Mouse (Mus musculus) midbrain, postnatal 0 days (tissue): ENCODE results near the gene Ckmt2. TPM values are rescaled to one million over a fixed set of nuclear protein-coding genes. Genes with fewer than 3 reads are reported as not detected.

ENCODE experiments used
- ATAC-seq: fragments of 200-750 bp; cut with Nextera tagmentation; 2 replicates; pipeline ENCODE4 v1.8.0; 2017; ENCODE audit warnings: moderate number of reproducible peaks, mild to moderate bottlenecking, moderate TSS enrichment, moderate library complexity; ENCODE audit not compliant: low FRiP score
- DNase-seq: peaks from one replicate; pipeline ENCODE4 v3.0.0-alpha.2; 2015; ENCODE audit warnings: low spot score
- H3K27ac ChIP-seq: fragments of 300-500 bp; sonication (generic); 2 replicates; pipeline ENCODE4 v1.5.1; 2014; ENCODE audit warnings: low read depth, mild to moderate bottlenecking, low read length, mixed read lengths
- H3K27me3 ChIP-seq: fragments of 300-500 bp; sonication (generic); 2 replicates; pipeline ENCODE4 v1.6.1; 2014; ENCODE audit warnings: low read length, control low read depth, mixed read lengths; ENCODE audit not compliant: insufficient read depth
- H3K36me3 ChIP-seq: fragments of 300-500 bp; sonication (generic); 2 replicates; pipeline ENCODE4 v1.6.1; 2014; ENCODE audit warnings: low read length, control low read depth, mixed read lengths; ENCODE audit not compliant: insufficient read depth
- H3K4me1 ChIP-seq: fragments of 300-500 bp; sonication (generic); 2 replicates; pipeline ENCODE4 v1.6.1; 2014; ENCODE audit warnings: mild to moderate bottlenecking, control low read depth, antibody characterized with exemption, low read length, mixed read lengths; ENCODE audit not compliant: insufficient read depth
- H3K4me2 ChIP-seq: fragments of 300-500 bp; sonication (generic); 2 replicates; pipeline ENCODE4 v1.6.1; 2014; ENCODE audit warnings: low read depth, mild to moderate bottlenecking, low read length, mixed read lengths; ENCODE audit not compliant: poor library complexity, severe bottlenecking
- H3K4me3 ChIP-seq: fragments of 300-500 bp; sonication (generic); 2 replicates; pipeline ENCODE4 v1.5.1; 2014; ENCODE audit warnings: low read depth, mild to moderate bottlenecking, low read length, moderate library complexity
- H3K9ac ChIP-seq: fragments of 300-500 bp; sonication (generic); replicated peaks from 2 replicates; pipeline ENCODE4 v1.6.1; 2014; ENCODE audit warnings: mild to moderate bottlenecking, low read length, moderate library complexity, mixed read lengths; ENCODE audit not compliant: poor library complexity, severe bottlenecking
- H3K9me3 ChIP-seq: fragments of 300-500 bp; sonication (generic); 2 replicates; pipeline ENCODE4 v1.6.1; 2016; ENCODE audit warnings: low read length, control low read depth
- CTCF ChIP-seq: IDR thresholded peaks from 2 replicates; pipeline ENCODE4 v1.5.1; 2016; ENCODE audit warnings: antibody characterized with exemption, mild to moderate bottlenecking
- WGBS: fragments of 180-500 bp; shearing (Covaris S2); extraction: QIAGEN DNeasy Blood & Tissue Kit; methylation state at CpG from one replicate; pipeline ENCODE4 v1.1.7; 2014; 5-methylcytosine and 5-hydroxymethylcytosine counted together
- polyA plus RNA-seq: library from polyadenylated mRNA; unstranded; fragments of >200 nt; fragmentation: Nextera tagmentation; extraction: Ambion mirVana; gene quantifications from 2 replicates; pipeline ENCODE4 v1.2.1, GENCODE M21; 2015
- total RNA-seq: library from RNA; depleted of rRNA; stranded (reverse); fragments of >200 nt; gene quantifications from 2 replicates; pipeline ENCODE4 v1.2.3, GENCODE M21; 2014; rRNA removed

Gene Ckmt2
- total RNA-seq (not detected in 2 replicates), polyA plus RNA-seq (0.11 TPM in 1 of 2 replicates, not detected in the other)

DNA sequence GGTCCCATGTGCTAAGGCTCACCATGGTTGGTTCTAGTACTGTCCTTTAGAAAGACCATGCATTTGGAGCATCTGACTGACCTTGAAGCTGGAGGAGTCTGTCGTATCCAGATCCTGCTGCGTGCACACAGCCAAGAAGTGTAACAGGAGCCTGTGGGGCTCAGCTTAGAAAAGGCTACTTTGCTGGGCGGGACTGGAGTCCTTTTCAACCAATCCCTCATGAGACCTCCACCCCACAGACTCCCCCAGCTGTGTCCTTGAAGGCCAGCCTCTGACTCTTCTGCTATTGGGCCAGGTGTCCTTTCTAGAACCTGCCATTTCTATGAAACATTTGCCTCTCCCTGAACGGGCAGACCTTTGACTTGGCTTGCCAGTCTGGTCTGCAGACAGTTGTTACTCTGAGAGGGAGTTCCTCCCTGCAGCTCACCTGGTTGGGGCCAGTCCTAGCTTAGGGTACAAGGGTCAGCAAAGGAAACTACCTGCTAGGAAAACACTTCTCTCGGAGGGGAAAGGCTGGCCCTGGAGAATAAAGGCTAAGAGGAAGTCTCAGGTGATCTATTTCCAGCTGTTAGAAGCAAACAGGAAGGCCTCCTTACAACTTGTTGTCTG is at the start of gene Ckmt2:
Gene Ckmt2 (minus strand): TSS at position 145 of the 609 bp plus-strand sequence.
- no peak within 1 kb of the TSS for H3K4me3 ChIP-seq
- WGBS = 81% methylated on average over 5 of the region's 5 CpGs
- no peaks in the 10 kb centered on the region for H3K9me3 ChIP-seq

GRCm38 (mm10) chr13:91921010-91921409 is 44.3 kb upstream of the Ckmt2 start:
- TF ChIP-seq CTCF = no peak
- Histone ChIP-seq H3K4me2 (no peak overlapping the region), H3K27ac (no peak overlapping the region), H3K4me3 (no peak overlapping the region), H3K27me3 (no peaks in the 10 kb centered on the region), H3K4me1 (no peaks in the 10 kb centered on the region), H3K9ac (no peak overlapping the region), H3K36me3 (0 out of 2 replicates have a peak, but pooled peaks cover 2% of the 10 kb centered on the region), H3K9me3 (no peaks in the 10 kb centered on the region)
- ATAC-seq (no peak), DNase-seq (no peak)
- 74% methylated on average over 3 of the region's 3 CpGs for WGBS

More for the DNA sequence above, at the start of gene Ckmt2:
- no peaks in the 10 kb centered on the region for H3K36me3 ChIP-seq
- ATAC-seq (no peak), DNase-seq (no peak)
- H3K4me1 ChIP-seq = no peaks in the 10 kb centered on the region
- no peak within 1 kb of the TSS for H3K4me2 ChIP-seq
- TF ChIP-seq CTCF = no peak
- H3K27me3 ChIP-seq = no peaks in the 10 kb centered on the region
- no peak within 1 kb of the TSS for H3K27ac ChIP-seq
- no peak within 1 kb of the TSS for H3K9ac ChIP-seq

DNA sequence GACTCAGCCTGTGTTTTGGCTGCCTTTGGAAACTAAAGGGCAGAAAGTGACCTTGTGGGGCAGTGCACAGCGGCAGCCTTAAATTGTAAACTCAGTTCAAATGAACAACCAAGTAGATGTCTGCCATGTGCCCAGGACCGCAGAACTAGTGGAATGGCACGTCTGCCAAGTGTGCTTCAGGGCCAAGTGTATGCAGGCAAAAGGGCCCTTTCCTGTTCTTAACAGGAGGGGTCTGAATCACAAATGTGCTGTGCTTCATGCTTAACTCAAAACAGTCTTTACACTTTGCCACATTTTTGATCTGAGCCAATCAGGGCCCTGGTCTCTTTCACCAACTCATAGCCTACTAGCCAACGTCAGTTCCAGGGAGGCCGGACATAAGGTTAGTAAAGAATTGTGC is 42.1 kb upstream of the Ckmt2 start:
- DNase-seq = no peak
- Histone ChIP-seq H3K4me1 (no peaks in the 10 kb centered on the region), H3K27me3 (no peaks in the 10 kb centered on the region), H3K27ac (no peak overlapping the region), H3K4me2 (no peak overlapping the region), H3K9ac (no peak overlapping the region), H3K9me3 (no peaks in the 10 kb centered on the region), H3K4me3 (no peak overlapping the region), H3K36me3 (0 out of 2 replicates have a peak, but pooled peaks cover 2% of the 10 kb centered on the region)
- ATAC-seq = no peak
- 87% methylated on average over 5 of the region's 5 CpGs for WGBS
- no peak for TF ChIP-seq CTCF

DNA sequence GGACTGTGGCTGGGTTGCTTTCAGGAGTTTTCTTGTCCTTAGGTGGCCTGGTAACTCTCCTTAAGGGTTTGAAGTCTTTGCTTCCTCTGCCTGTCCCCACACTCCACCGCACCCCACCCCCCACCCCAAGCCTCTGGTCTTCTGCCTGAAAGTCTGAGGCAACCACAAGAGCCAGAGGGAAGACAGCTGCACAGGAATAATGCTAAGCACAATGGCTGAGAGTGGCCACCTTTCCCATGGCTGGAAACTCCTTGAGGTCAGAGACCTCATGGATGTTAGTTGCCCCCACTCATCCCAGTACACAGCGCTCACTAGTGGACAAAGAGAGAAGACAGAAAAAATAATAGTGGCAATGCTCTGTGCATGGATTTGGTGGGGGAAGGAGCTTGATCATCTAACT is 41.1 kb upstream of the Ckmt2 start:
- ATAC-seq (no peak), DNase-seq (no peak)
- whole genome bisulfite sequencing = 88% methylated on average over 2 of the region's 2 CpGs
- Histone ChIP-seq H3K27ac (no peak overlapping the region), H3K4me2 (no peak overlapping the region), H3K36me3 (0 out of 2 replicates have a peak, but pooled peaks cover 2% of the 10 kb centered on the region), H3K27me3 (no peaks in the 10 kb centered on the region), H3K9ac (no peak overlapping the region), H3K9me3 (no peaks in the 10 kb centered on the region), H3K4me1 (no peaks in the 10 kb centered on the region), H3K4me3 (no peak overlapping the region)
- 0 out of 2 replicates have a peak, but pooled peaks have one; percentile 10 for TF ChIP-seq CTCF

GRCm38 (mm10) chr13:91916308-91916707 is 39.6 kb upstream of the Ckmt2 start:
- DNase-seq (no peak), ATAC-seq (peak; percentile 21; the same call in 1 of the 2 replicates)
- Histone ChIP-seq H3K4me2 (no peak overlapping the region), H3K4me1 (no peaks in the 10 kb centered on the region), H3K27ac (no peak overlapping the region), H3K27me3 (no peaks in the 10 kb centered on the region), H3K36me3 (0 out of 2 replicates have a peak, but pooled peaks cover 2% of the 10 kb centered on the region), H3K9me3 (no peaks in the 10 kb centered on the region), H3K4me3 (no peak overlapping the region), H3K9ac (no peak overlapping the region; the same call in 1 of the 2 replicates)
- TF ChIP-seq CTCF = no peak
- WGBS = 72% methylated on average over 5 of the region's 5 CpGs

DNA sequence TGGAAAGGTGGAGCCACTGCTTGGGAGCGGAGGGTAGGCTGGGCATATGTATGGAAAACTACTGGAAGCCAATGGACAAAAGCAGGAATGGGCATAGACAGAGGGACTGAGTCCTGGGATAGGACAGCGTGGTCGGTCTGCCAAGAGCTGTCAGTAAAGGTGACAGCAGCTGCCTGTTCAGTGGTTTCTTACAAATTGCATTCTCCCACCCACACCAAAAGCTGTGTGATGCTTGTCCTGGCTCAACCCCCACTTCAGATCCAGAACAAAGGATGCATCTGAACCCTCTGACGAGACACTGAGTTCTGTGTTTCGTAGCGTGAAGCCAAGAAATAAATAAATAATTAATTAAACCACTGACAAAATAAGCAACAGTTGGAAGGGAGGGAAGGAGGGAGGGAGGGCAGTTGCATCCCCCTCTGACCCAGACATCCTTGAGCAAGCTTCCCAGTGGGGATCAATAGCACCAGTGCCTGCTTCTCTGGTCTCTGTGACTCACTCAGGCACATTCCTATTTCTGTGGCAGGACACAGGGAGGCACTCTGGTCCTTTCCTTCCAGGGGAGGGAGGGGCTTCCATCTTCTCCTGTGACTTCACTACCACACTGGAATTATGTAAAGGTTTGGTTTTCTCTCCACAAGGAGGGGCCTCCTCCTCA is 39.0 kb upstream of the Ckmt2 start:
- Histone ChIP-seq H3K36me3 (0 out of 2 replicates have a peak, but pooled peaks cover 2% of the 10 kb centered on the region), H3K9ac (no peak overlapping the region), H3K9me3 (no peaks in the 10 kb centered on the region), H3K27me3 (no peaks in the 10 kb centered on the region), H3K4me3 (no peak overlapping the region), H3K4me2 (no peak overlapping the region), H3K4me1 (no peaks in the 10 kb centered on the region), H3K27ac (no peak overlapping the region)
- TF ChIP-seq CTCF = peak; percentile 48
- ATAC-seq (peak; percentile 64), DNase-seq (peak; percentile 58)
- 51% methylated on average over 6 of the region's 6 CpGs for WGBS
